Mouse (Mus musculus) lung, embryonic 14.5 days (tissue): ENCODE results near the gene Omt2a. TPM values are rescaled to one million over a fixed set of nuclear protein-coding genes. Genes with fewer than 3 reads are reported as not detected.
A peak's percentile ranks its signal among the peaks of the same experiment; 100 is the strongest.
"Not testable (repeated sequence)": the region's sequence is repeated elsewhere in the genome, so short reads cannot be mapped to it uniquely, and the experiment has no call there.

Experiments used
- ATAC-seq: fragments of 200-750 bp; cut with Nextera tagmentation; 2 replicates; pipeline ENCODE4 v1.8.0; 2017; ENCODE audit warnings: mild to moderate bottlenecking, moderate TSS enrichment, moderate library complexity; ENCODE audit not compliant: insufficient read depth
- DNase-seq: peaks from one replicate; pipeline ENCODE4 v3.0.0-alpha.2; 2015
- H3K27ac ChIP-seq: fragments of 300-500 bp; sonication (generic); 2 replicates; pipeline ENCODE4 v1.5.1; 2014; ENCODE audit warnings: low read depth, mild to moderate bottlenecking, moderate library complexity
- H3K27me3 ChIP-seq: fragments of 300-500 bp; sonication (generic); 2 replicates; pipeline ENCODE4 v1.6.1; 2014; ENCODE audit warnings: low read length, control low read depth; ENCODE audit not compliant: insufficient read depth
- H3K36me3 ChIP-seq: fragments of 300-500 bp; sonication (generic); 2 replicates; pipeline ENCODE4 v1.6.1; 2014; ENCODE audit warnings: control low read depth; ENCODE audit not compliant: insufficient read depth
- H3K4me1 ChIP-seq: fragments of 300-500 bp; sonication (generic); 2 replicates; pipeline ENCODE4 v1.6.1; 2014; ENCODE audit warnings: antibody characterized with exemption, control low read depth; ENCODE audit not compliant: insufficient read depth
- H3K4me2 ChIP-seq: fragments of 300-500 bp; sonication (generic); 2 replicates; pipeline ENCODE4 v1.6.1; 2014; ENCODE audit warnings: mild to moderate bottlenecking
- H3K4me3 ChIP-seq: fragments of 300-500 bp; sonication (generic); 2 replicates; pipeline ENCODE4 v1.5.1; 2014; ENCODE audit warnings: low read depth, low read length
- H3K9ac ChIP-seq: fragments of 300-500 bp; sonication (generic); 2 replicates; pipeline ENCODE4 v1.6.1; 2014
- H3K9me3 ChIP-seq: fragments of 300-500 bp; sonication (generic); 2 replicates; pipeline ENCODE4 v1.6.1; 2016; ENCODE audit warnings: low read depth, low read length, control low read depth
- CTCF ChIP-seq: IDR thresholded peaks from 2 replicates; pipeline ENCODE4 v1.5.1; 2016; ENCODE audit warnings: antibody characterized with exemption, low read depth
- WGBS: fragments of 180-500 bp; shearing (Covaris S2); extraction: QIAGEN DNeasy Blood & Tissue Kit; methylation state at CpG from one replicate; pipeline ENCODE4 v1.1.7; 2014; 5-methylcytosine and 5-hydroxymethylcytosine counted together
- polyA plus RNA-seq: library from polyadenylated mRNA; unstranded; fragments of >200 nt; fragmentation: Nextera tagmentation; extraction: Ambion mirVana; gene quantifications from 2 replicates; pipeline ENCODE4 v1.2.1, GENCODE M21; 2014

Gene Omt2a
- polyA plus RNA-seq, 1 experiment from 2014 or later: not detected

- ATAC-seq (no peak), DNase-seq (no peak)
- Histone ChIP-seq H3K4me3 (no peak overlapping the region), H3K27me3 (no peaks in the 10 kb centered on the region), H3K9ac (no peak overlapping the region), H3K36me3 (no peaks in the 10 kb centered on the region), H3K4me2 (no peak overlapping the region), H3K9me3 (no peaks in the 10 kb centered on the region), H3K4me1 (no peaks in the 10 kb centered on the region), H3K27ac (no peak overlapping the region)
- WGBS: 68% methylated on average over 6 of the region's 6 CpGs
- TF ChIP-seq CTCF: no peak
Observed at GRCm38 (mm10) chr9:78351504-78352220, 37.1 kb upstream of the Omt2a start.

GRCm38 (mm10) chr9:78350007-78350406 is 35.4 kb upstream of the Omt2a start:
- H3K27ac ChIP-seq, ATAC-seq, H3K4me1 ChIP-seq, H3K9ac ChIP-seq, H3K27me3 ChIP-seq, DNase-seq, H3K36me3 ChIP-seq, H3K4me2 ChIP-seq, H3K9me3 ChIP-seq, H3K4me3 ChIP-seq: not testable (repeated sequence)

GRCm38 (mm10) chr9:78349141-78349540 is 34.5 kb upstream of the Omt2a start:
- 73% methylated on average over 3 of the region's 3 CpGs for WGBS
- H3K4me3 ChIP-seq, H3K9ac ChIP-seq, ATAC-seq, H3K4me1 ChIP-seq, H3K27ac ChIP-seq, H3K36me3 ChIP-seq, H3K27me3 ChIP-seq, DNase-seq, H3K4me2 ChIP-seq, H3K9me3 ChIP-seq: not testable (repeated sequence)

GRCm38 (mm10) chr9:78348206-78349004 is 33.8 kb upstream of the Omt2a start:
- H3K27ac ChIP-seq, H3K27me3 ChIP-seq, DNase-seq, H3K4me1 ChIP-seq, H3K36me3 ChIP-seq, ATAC-seq, H3K4me2 ChIP-seq, H3K4me3 ChIP-seq, H3K9me3 ChIP-seq, H3K9ac ChIP-seq: not testable (repeated sequence)
- WGBS: 53% methylated on average over 6 of the region's 6 CpGs

- Histone ChIP-seq H3K9ac (no peak overlapping the region), H3K4me3 (no peak overlapping the region), H3K4me2 (no peak overlapping the region), H3K27ac (no peak overlapping the region), H3K9me3 (no peaks in the 10 kb centered on the region), H3K27me3 (no peaks in the 10 kb centered on the region), H3K4me1 (no peaks in the 10 kb centered on the region), H3K36me3 (no peaks in the 10 kb centered on the region)
- ATAC-seq (no peak), DNase-seq (peak; percentile 3)
- TF ChIP-seq CTCF: no peak
- 59% methylated on average over 3 of the region's 3 CpGs for WGBS
Observed at GRCm38 (mm10) chr9:78347004-78347403, 32.4 kb upstream of the Omt2a start.

GRCm38 (mm10) chr9:78345235-78345634 is 30.6 kb upstream of the Omt2a start:
- not testable (repeated sequence) for H3K27me3 ChIP-seq, H3K4me2 ChIP-seq, H3K4me3 ChIP-seq, H3K9me3 ChIP-seq, H3K4me1 ChIP-seq, H3K9ac ChIP-seq, H3K36me3 ChIP-seq, DNase-seq, H3K27ac ChIP-seq
- ATAC-seq: peak; percentile 54; the same call in 1 of the 2 replicates
- 41% methylated on average over 3 of the region's 4 CpGs for WGBS

GRCm38 (mm10) chr9:78343055-78343454 is 28.5 kb upstream of the Omt2a start:
- not testable (repeated sequence) for H3K36me3 ChIP-seq, H3K27me3 ChIP-seq, DNase-seq, H3K4me3 ChIP-seq, H3K4me1 ChIP-seq, H3K9me3 ChIP-seq, ATAC-seq, H3K27ac ChIP-seq, H3K4me2 ChIP-seq, H3K9ac ChIP-seq
- 83% methylated on average over 9 of the region's 9 CpGs for WGBS

GRCm38 (mm10) chr9:78342494-78342893 is 27.9 kb upstream of the Omt2a start:
- 87% methylated on average over 4 of the region's 4 CpGs for WGBS
- ATAC-seq: not testable (repeated sequence)

More at GRCm38 (mm10) chr9:78342494-78342893, 27.9 kb upstream of the Omt2a start:
- not testable (repeated sequence) for H3K9me3 ChIP-seq, H3K27ac ChIP-seq, H3K9ac ChIP-seq, DNase-seq, H3K4me3 ChIP-seq, H3K36me3 ChIP-seq, H3K4me1 ChIP-seq, H3K4me2 ChIP-seq, H3K27me3 ChIP-seq
